Mouse (Mus musculus) hindbrain, postnatal 0 days (tissue): ENCODE measurements around the gene Gsg1. TPM values are rescaled to one million over a fixed set of nuclear protein-coding genes. Genes with fewer than 3 reads are reported as not detected.
A peak's percentile ranks its signal among the peaks of the same experiment; 100 is the strongest.

ENCODE experiments used
- ATAC-seq: fragments of 200-750 bp; cut with Nextera tagmentation; 2 replicates; pipeline ENCODE4 v1.8.0; 2017; ENCODE audit warnings: mild to moderate bottlenecking, moderate TSS enrichment, moderate library complexity
- DNase-seq: peaks from one replicate; pipeline ENCODE4 v3.0.0-alpha.2; 2015; ENCODE audit warnings: low spot score
- H3K27ac ChIP-seq: fragments of 300-500 bp; sonication (generic); 2 replicates; pipeline ENCODE4 v1.5.1; 2014; ENCODE audit warnings: mild to moderate bottlenecking
- H3K27me3 ChIP-seq: fragments of 300-500 bp; sonication (generic); 2 replicates; pipeline ENCODE4 v1.6.1; 2014; ENCODE audit warnings: low read length, mixed read lengths; ENCODE audit not compliant: insufficient read depth
- H3K36me3 ChIP-seq: fragments of 300-500 bp; sonication (generic); 2 replicates; pipeline ENCODE4 v1.6.1; 2014; ENCODE audit warnings: low read length, mixed read lengths; ENCODE audit not compliant: insufficient read depth
- H3K4me1 ChIP-seq: fragments of 300-500 bp; sonication (generic); 2 replicates; pipeline ENCODE4 v1.6.1; 2014; ENCODE audit warnings: antibody characterized with exemption, low read length, mixed read lengths; ENCODE audit not compliant: insufficient read depth
- H3K4me2 ChIP-seq: fragments of 300-500 bp; sonication (generic); 2 replicates; pipeline ENCODE4 v1.6.1; 2014; ENCODE audit warnings: low read depth, mild to moderate bottlenecking, low read length, moderate library complexity, mixed read lengths
- H3K4me3 ChIP-seq: fragments of 300-500 bp; sonication (generic); 2 replicates; pipeline ENCODE4 v1.5.1; 2014; ENCODE audit warnings: low read length
- H3K9ac ChIP-seq: fragments of 300-500 bp; sonication (generic); replicated peaks from 2 replicates; pipeline ENCODE4 v1.6.1; 2014; ENCODE audit warnings: mild to moderate bottlenecking, low read length, moderate library complexity, mixed read lengths
- H3K9me3 ChIP-seq: fragments of 300-500 bp; sonication (generic); 2 replicates; pipeline ENCODE4 v1.6.1; 2016; ENCODE audit warnings: low read length, mixed read lengths
- CTCF ChIP-seq: IDR thresholded peaks from 2 replicates; pipeline ENCODE4 v1.5.1; 2016; ENCODE audit warnings: antibody characterized with exemption, control low read depth, low read depth
- WGBS: fragments of 180-500 bp; shearing (Covaris S2); extraction: QIAGEN DNeasy Blood & Tissue Kit; methylation state at CpG from one replicate; pipeline ENCODE4 v1.1.7; 2014; 5-methylcytosine and 5-hydroxymethylcytosine counted together
- polyA plus RNA-seq: library from polyadenylated mRNA; unstranded; fragments of >200 nt; fragmentation: Nextera tagmentation; extraction: Ambion mirVana; gene quantifications from 2 replicates; pipeline ENCODE4 v1.2.1, GENCODE M21; 2015
- total RNA-seq: library from RNA; depleted of rRNA; stranded (reverse); fragments of >200 nt; gene quantifications from 2 replicates; pipeline ENCODE4 v1.2.3, GENCODE M21; 2014; rRNA removed

Gsg1 gene
- total RNA-seq (1.1 TPM in 1 of 2 replicates, not detected in the other), polyA plus RNA-seq (0.18 and 0.31 TPM in 2 replicates)

DNA sequence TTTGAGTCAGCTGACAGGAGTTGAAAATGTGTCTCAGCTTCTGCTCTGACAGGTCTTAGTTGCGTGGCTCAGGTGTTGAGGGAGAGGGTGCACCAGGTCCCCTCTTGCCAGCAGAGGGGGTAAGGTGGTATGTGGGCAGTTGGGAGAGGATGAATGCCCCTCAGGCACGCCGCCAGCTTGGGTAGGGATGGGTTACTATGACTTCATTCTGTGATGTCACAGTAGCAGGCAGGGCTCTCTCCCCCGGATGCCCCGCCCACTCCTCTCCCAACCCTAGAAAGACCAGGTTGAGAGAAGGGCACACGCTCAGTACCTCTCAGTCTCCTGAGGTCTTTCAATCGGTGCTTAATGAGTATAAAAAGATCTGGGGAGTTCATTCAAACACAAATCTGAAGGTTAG, at the start of gene Gsg1:
TSS of gene Gsg1 (minus strand) at position 199 of the 400 bp plus-strand sequence.
- DNase-seq (no peak), ATAC-seq (peak; percentile 27; the same call in 1 of the 2 replicates)
- WGBS = 83% methylated on average over 7 of the region's 7 CpGs
- Histone ChIP-seq H3K4me3 (no peak within 1 kb of the TSS), H3K4me1 (peaks cover 14% of the 10 kb centered on the region; the same call in 1 of the 2 replicates), H3K9me3 (no peaks in the 10 kb centered on the region), H3K27ac (no peak within 1 kb of the TSS), H3K9ac (no peak within 1 kb of the TSS), H3K36me3 (no peaks in the 10 kb centered on the region), H3K4me2 (no peak within 1 kb of the TSS), H3K27me3 (no peaks in the 10 kb centered on the region)
- no peak for TF ChIP-seq CTCF

DNA sequence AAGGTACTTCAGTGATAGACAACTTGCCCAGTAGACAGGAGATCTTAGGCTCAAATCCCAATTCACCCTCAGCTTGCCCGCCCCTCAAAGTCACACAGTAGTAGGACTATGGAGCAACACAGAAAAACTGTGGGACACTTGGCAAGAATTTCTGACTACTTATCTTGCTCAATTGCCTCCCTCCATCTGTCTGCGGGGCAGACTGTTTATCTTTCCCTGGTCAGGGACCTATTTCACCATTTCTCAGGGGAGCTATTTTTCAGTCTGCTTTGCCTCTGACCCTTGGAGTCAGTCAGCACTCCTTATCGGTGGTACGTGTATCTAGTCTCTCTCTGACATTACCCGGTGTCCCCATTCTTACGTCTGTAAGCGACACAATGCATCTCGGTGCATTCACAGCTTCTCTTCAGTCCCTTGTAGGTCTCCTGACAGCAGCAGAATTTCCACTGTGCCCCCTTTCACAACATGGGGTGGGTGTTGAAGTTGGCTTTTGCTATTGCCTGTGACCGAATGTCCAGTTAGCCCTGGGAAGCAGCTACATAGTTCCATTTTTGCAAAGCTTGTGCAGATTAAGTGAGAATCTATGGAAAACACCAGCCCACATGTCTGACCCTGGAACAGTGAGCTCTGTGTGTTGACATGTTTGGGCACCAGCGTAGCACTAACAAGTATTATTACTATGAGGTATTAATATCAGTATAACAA, 48.4 kb upstream of the Gsg1 start:
- Histone ChIP-seq H3K4me1 (no peaks in the 10 kb centered on the region), H3K27me3 (no peaks in the 10 kb centered on the region), H3K4me3 (no peak overlapping the region), H3K9me3 (no peaks in the 10 kb centered on the region), H3K4me2 (no peak overlapping the region), H3K9ac (no peak overlapping the region), H3K27ac (no peak overlapping the region), H3K36me3 (no peaks in the 10 kb centered on the region)
- ATAC-seq = no peak
- 76% methylated on average over 10 of the region's 10 CpGs for WGBS
- no peak for DNase-seq
- TF ChIP-seq CTCF = no peak

DNA sequence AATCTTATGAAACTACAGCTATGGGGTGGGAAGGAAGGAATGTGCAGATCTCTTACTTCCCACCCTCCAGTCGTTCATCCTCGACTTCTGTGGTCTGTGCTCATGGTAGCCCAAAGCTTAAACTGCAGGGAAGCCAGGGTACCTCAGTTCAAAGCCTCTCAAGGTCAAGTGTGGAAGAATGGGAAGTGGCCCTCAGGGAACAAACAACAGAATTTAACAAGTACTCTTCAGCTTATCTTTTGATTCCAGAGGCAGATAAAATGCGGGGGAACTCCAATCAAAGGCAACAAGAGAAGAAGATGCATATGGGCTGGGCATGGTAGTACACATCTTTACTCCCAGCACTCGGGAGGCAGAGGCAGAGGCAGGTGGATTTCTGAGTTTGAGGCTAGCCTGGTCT, 46.3 kb upstream of the Gsg1 start:
- Histone ChIP-seq H3K4me3 (no peak overlapping the region), H3K4me2 (no peak overlapping the region), H3K36me3 (no peaks in the 10 kb centered on the region), H3K27ac (no peak overlapping the region), H3K27me3 (no peaks in the 10 kb centered on the region), H3K4me1 (no peaks in the 10 kb centered on the region), H3K9me3 (no peaks in the 10 kb centered on the region), H3K9ac (no peak overlapping the region)
- TF ChIP-seq CTCF = no peak
- ATAC-seq (no peak), DNase-seq (no peak)
- WGBS = 84% methylated on average over 4 of the region's 4 CpGs

DNA sequence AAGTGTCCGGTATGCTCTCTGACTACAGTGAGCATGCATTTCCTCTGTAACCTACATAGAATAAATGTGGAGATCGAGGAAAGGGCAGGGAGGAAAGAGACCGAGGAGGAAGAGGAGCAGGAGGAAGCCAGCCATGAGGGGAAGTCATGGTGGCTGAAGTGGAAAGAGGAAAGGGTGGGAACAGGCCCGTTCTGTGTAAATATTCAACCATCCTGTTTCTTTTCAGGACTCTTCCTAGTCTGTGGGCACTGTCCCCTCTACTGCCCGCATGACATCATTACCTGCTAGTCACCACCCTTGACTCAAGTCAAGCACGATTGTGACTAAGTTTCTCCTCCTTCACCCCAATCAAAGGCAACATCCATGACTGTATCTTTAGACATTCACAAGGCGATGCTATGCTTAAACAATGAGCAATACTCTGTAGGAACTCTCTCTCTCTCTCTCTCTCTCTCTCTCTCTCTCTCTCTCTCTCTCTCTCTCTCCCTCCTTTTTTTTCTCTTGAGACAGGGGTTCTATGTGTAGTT, 44.9 kb upstream of the Gsg1 start:
- Histone ChIP-seq H3K4me1 (no peaks in the 10 kb centered on the region), H3K9ac (no peak overlapping the region), H3K27me3 (no peaks in the 10 kb centered on the region), H3K4me2 (no peak overlapping the region), H3K36me3 (no peaks in the 10 kb centered on the region), H3K4me3 (no peak overlapping the region), H3K9me3 (no peaks in the 10 kb centered on the region), H3K27ac (no peak overlapping the region)
- TF ChIP-seq CTCF = no peak
- no peak for ATAC-seq
- WGBS = 90% methylated on average over 7 of the region's 7 CpGs
- no peak for DNase-seq

DNA sequence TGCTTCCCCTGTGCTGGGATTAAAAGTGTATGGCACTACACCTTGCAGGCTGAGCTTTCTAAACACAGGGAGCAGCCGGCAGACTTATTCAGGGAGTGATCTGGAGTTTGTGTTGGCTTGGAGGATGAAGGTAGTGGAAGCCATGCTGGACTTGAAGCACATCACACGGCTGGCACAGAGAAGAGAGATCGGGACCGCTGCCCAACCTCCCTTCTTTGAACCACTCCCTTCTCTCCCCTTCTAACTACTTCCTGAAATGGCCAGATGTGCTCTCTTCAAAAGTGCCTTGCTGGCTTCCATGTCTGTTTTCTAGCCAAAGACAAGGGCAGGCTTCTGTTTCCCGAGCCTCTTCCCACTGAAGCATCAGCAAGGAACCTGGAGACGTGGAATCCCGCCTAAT, 43.4 kb upstream of the Gsg1 start:
- TF ChIP-seq CTCF = no peak
- DNase-seq (no peak), ATAC-seq (no peak)
- Histone ChIP-seq H3K27ac (no peak overlapping the region), H3K4me3 (no peak overlapping the region), H3K36me3 (no peaks in the 10 kb centered on the region), H3K9ac (no peak overlapping the region), H3K4me1 (no peaks in the 10 kb centered on the region), H3K27me3 (no peaks in the 10 kb centered on the region), H3K4me2 (no peak overlapping the region), H3K9me3 (no peaks in the 10 kb centered on the region)
- WGBS = 84% methylated on average over 7 of the region's 7 CpGs

DNA sequence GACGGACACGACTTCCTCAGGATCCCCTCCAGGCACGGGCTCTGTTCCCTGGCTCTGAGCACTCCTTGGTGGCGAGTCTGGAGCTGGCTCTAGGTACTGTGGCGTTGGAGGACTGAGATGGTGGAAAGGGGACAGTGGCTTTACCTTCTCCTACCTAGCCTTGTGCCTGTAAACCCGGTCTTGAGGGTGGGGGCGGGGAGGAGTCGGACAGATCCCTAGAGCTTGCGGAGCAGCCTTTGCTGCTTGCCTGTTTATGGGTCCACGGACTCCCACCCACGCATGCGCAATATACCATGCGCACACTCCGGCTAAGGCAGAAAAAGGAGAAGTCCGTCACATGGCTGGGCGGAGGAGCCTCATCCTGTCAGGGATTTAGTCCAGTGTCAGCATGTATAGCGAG, 42.1 kb upstream of the Gsg1 start:
- 78% methylated on average over 17 of the region's 17 CpGs for WGBS
- H3K27me3 ChIP-seq = no peaks in the 10 kb centered on the region
- no peak overlapping the region for H3K4me3 ChIP-seq
- H3K9ac ChIP-seq = no peak overlapping the region
- H3K4me1 ChIP-seq = no peaks in the 10 kb centered on the region
- H3K27ac ChIP-seq = no peak overlapping the region
- DNase-seq (no peak), ATAC-seq (no peak)
- no peak for TF ChIP-seq CTCF
- no peaks in the 10 kb centered on the region for H3K36me3 ChIP-seq
- no peak overlapping the region for H3K4me2 ChIP-seq
- H3K9me3 ChIP-seq = no peaks in the 10 kb centered on the region

DNA sequence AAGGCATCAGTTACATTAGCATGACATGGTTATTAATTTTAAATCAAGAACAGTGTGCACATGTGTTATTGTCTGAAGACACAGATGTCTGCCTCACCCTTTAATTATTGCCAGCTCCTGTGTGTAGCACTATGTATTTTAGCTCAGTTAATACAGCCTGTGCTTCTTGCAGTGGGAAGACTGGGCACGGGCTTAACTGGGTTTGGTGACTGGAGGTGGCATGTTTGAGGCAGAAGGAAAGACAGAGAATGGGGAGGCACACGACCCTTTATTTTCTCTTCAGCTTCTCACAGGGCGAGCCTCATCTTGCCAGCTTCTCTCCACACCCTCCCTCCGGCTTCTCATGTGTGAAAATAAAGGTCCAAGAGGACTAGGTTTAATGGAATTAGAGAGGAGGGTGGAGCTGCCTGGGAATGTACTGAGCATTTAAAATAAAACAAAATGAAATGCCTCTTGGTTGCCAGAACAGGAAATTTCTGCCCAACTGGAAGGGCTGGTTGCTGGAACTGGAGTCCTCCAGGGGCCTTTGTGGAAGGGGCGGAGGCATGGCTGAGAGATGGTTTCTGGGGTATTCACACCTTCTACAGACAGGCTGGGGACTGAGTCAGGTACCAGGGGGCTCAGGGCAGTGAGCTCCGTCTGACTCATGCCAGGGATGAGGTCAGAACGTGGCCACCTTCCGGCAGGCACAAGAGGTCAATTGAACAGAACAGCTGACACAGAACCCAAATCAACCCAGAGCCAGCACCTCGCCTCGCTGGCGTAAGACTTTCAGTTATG, 41.1 kb upstream of the Gsg1 start:
- Histone ChIP-seq H3K4me2 (no peak overlapping the region), H3K36me3 (no peaks in the 10 kb centered on the region), H3K4me3 (no peak overlapping the region), H3K9ac (no peak overlapping the region), H3K27me3 (no peaks in the 10 kb centered on the region), H3K27ac (no peak overlapping the region), H3K9me3 (no peaks in the 10 kb centered on the region), H3K4me1 (no peaks in the 10 kb centered on the region)
- DNase-seq (no peak), ATAC-seq (no peak)
- 63% methylated on average over 11 of the region's 11 CpGs for WGBS
- no peak for TF ChIP-seq CTCF
